Mouse (Mus musculus): ENCODE measurements around the gene Vstm4. TPM values are rescaled to one million over a fixed set of nuclear protein-coding genes. Genes with fewer than 3 reads are reported as not detected.

The Vstm4 gene
- polyA plus RNA-seq, 1 experiment from 2014 or later = 43.6 TPM

GRCm38 (mm10) chr14:32824267-32825150 lies 32.0 kb upstream of the Vstm4 start:
- H3K27ac ChIP-seq (ENCODE audit: low read length) = peak overlapping the region; percentile 61; the same call in 1 of the 2 replicates
- 35% methylated on average over 14 of the region's 14 CpGs for WGBS
- H3K9ac ChIP-seq (replicated peaks; ENCODE audit: low read depth, low read length) = no peak overlapping the region
- H3K9me3 ChIP-seq (ENCODE audit: control insufficient read depth, low read depth, low read length) = no peaks in the 10 kb centered on the region
- ATAC-seq (ENCODE audit: insufficient number of reproducible peaks, insufficient read depth, low FRiP score, low read depth) = no peak
- no peaks in the 10 kb centered on the region for H3K36me3 ChIP-seq (ENCODE audit: control insufficient read depth, insufficient read depth, low read length)
- H3K4me3 ChIP-seq (ENCODE audit: low read depth, low read length) = no peak overlapping the region
- no peak overlapping the region for H3K4me2 ChIP-seq (replicated peaks; ENCODE audit: low read depth, low read length)
- peaks cover 42% of the 10 kb centered on the region for H3K4me1 ChIP-seq (ENCODE audit: control insufficient read depth, insufficient read depth, low read length)
- H3K27me3 ChIP-seq (ENCODE audit: control insufficient read depth, insufficient read depth, low read length) = no peaks in the 10 kb centered on the region

- H3K36me3 ChIP-seq (ENCODE audit: control insufficient read depth, insufficient read depth, low read length) = no peaks in the 10 kb centered on the region
- ATAC-seq (ENCODE audit: insufficient number of reproducible peaks, insufficient read depth, low FRiP score, low read depth) = peak; percentile 79; the same call in 1 of the 2 replicates
- peak overlapping the region; percentile 66; the same call in 1 of the 2 replicates for H3K27ac ChIP-seq (ENCODE audit: low read length)
- 0 out of 2 replicates have a peak overlapping the region, but pooled peaks have one; percentile 10 for H3K4me2 ChIP-seq (replicated peaks; ENCODE audit: low read depth, low read length)
- WGBS = 7% methylated on average over 11 of the region's 11 CpGs
- H3K9ac ChIP-seq (replicated peaks; ENCODE audit: low read depth, low read length) = no peak overlapping the region
- H3K4me3 ChIP-seq (ENCODE audit: low read depth, low read length) = no peak overlapping the region
- H3K4me1 ChIP-seq (ENCODE audit: control insufficient read depth, insufficient read depth, low read length) = peaks cover 40% of the 10 kb centered on the region
- peaks cover 3% of the 10 kb centered on the region; the same call in 1 of the 2 replicates for H3K9me3 ChIP-seq (ENCODE audit: control insufficient read depth, low read depth, low read length)
- H3K27me3 ChIP-seq (ENCODE audit: control insufficient read depth, insufficient read depth, low read length) = no peaks in the 10 kb centered on the region
These were observed 31.0 kb upstream of the Vstm4 start for GRCm38 (mm10) chr14:32825426-32826032.

GRCm38 (mm10) chr14:32827165-32827564 lies 29.4 kb upstream of the Vstm4 start:
- H3K4me3 ChIP-seq (ENCODE audit: low read depth, low read length) = no peak overlapping the region
- no peaks in the 10 kb centered on the region for H3K27me3 ChIP-seq (ENCODE audit: control insufficient read depth, insufficient read depth, low read length)
- WGBS = 35% methylated on average over 4 of the region's 4 CpGs
- H3K4me2 ChIP-seq (replicated peaks; ENCODE audit: low read depth, low read length) = no peak overlapping the region
- no peaks in the 10 kb centered on the region for H3K36me3 ChIP-seq (ENCODE audit: control insufficient read depth, insufficient read depth, low read length)
- ATAC-seq (ENCODE audit: insufficient number of reproducible peaks, insufficient read depth, low FRiP score, low read depth) = no peak
- peak overlapping the region; percentile 62; the same call in 1 of the 2 replicates for H3K27ac ChIP-seq (ENCODE audit: low read length)
- peaks cover 3% of the 10 kb centered on the region; the same call in 1 of the 2 replicates for H3K9me3 ChIP-seq (ENCODE audit: control insufficient read depth, low read depth, low read length)
- H3K9ac ChIP-seq (replicated peaks; ENCODE audit: low read depth, low read length) = no peak overlapping the region
- peaks cover 40% of the 10 kb centered on the region for H3K4me1 ChIP-seq (ENCODE audit: control insufficient read depth, insufficient read depth, low read length)

- Histone ChIP-seq H3K9me3 (ENCODE audit: control insufficient read depth, low read depth, low read length) (peaks cover 3% of the 10 kb centered on the region; the same call in 1 of the 2 replicates), H3K27me3 (ENCODE audit: control insufficient read depth, insufficient read depth, low read length) (no peaks in the 10 kb centered on the region), H3K4me2 (replicated peaks; ENCODE audit: low read depth, low read length) (no peak overlapping the region), H3K9ac (replicated peaks; ENCODE audit: low read depth, low read length) (no peak overlapping the region), H3K27ac (ENCODE audit: low read length) (peak overlapping the region; percentile 62; the same call in 1 of the 2 replicates), H3K36me3 (ENCODE audit: control insufficient read depth, insufficient read depth, low read length) (no peaks in the 10 kb centered on the region), H3K4me3 (ENCODE audit: low read depth, low read length) (no peak overlapping the region), H3K4me1 (ENCODE audit: control insufficient read depth, insufficient read depth, low read length) (peaks cover 40% of the 10 kb centered on the region)
- ATAC-seq (ENCODE audit: insufficient number of reproducible peaks, insufficient read depth, low FRiP score, low read depth) = no peak
- WGBS = 42% methylated on average over 6 of the region's 6 CpGs
These were observed 28.4 kb upstream of the Vstm4 start for GRCm38 (mm10) chr14:32827994-32828650.

GRCm38 (mm10) chr14:32833847-32834246 lies 22.7 kb upstream of the Vstm4 start, which contains the start of gene Fam170b:
TSS of gene Fam170b (plus strand) at chr14:32833962.
- WGBS = 70% methylated on average over 8 of the region's 8 CpGs
- Histone ChIP-seq H3K4me1 (ENCODE audit: control insufficient read depth, insufficient read depth, low read length) (peaks cover under 1% of the 10 kb centered on the region; the same call in 1 of the 2 replicates), H3K27me3 (ENCODE audit: control insufficient read depth, insufficient read depth, low read length) (no peaks in the 10 kb centered on the region), H3K9ac (replicated peaks; ENCODE audit: low read depth, low read length) (no peak within 1 kb of the TSS), H3K4me2 (replicated peaks; ENCODE audit: low read depth, low read length) (no peak within 1 kb of the TSS), H3K9me3 (ENCODE audit: control insufficient read depth, low read depth, low read length) (peaks cover 3% of the 10 kb centered on the region; the same call in 1 of the 2 replicates), H3K4me3 (ENCODE audit: low read depth, low read length) (no peak within 1 kb of the TSS), H3K27ac (ENCODE audit: low read length) (no peak within 1 kb of the TSS), H3K36me3 (ENCODE audit: control insufficient read depth, insufficient read depth, low read length) (no peaks in the 10 kb centered on the region)
- no peak for ATAC-seq (ENCODE audit: insufficient number of reproducible peaks, insufficient read depth, low FRiP score, low read depth)

GRCm38 (mm10) chr14:32835181-32835580 lies 21.4 kb upstream of the Vstm4 start:
- Histone ChIP-seq H3K4me2 (replicated peaks; ENCODE audit: low read depth, low read length) (no peak overlapping the region), H3K4me3 (ENCODE audit: low read depth, low read length) (no peak overlapping the region), H3K9ac (replicated peaks; ENCODE audit: low read depth, low read length) (no peak overlapping the region), H3K4me1 (ENCODE audit: control insufficient read depth, insufficient read depth, low read length) (no peaks in the 10 kb centered on the region), H3K9me3 (ENCODE audit: control insufficient read depth, low read depth, low read length) (peaks cover 3% of the 10 kb centered on the region; the same call in 1 of the 2 replicates), H3K36me3 (ENCODE audit: control insufficient read depth, insufficient read depth, low read length) (no peaks in the 10 kb centered on the region), H3K27me3 (ENCODE audit: control insufficient read depth, insufficient read depth, low read length) (no peaks in the 10 kb centered on the region), H3K27ac (ENCODE audit: low read length) (no peak overlapping the region)
- WGBS = 83% methylated on average over 14 of the region's 14 CpGs
- no peak for ATAC-seq (ENCODE audit: insufficient number of reproducible peaks, insufficient read depth, low FRiP score, low read depth)

- Histone ChIP-seq H3K4me3 (ENCODE audit: low read depth, low read length) (no peak overlapping the region), H3K9me3 (ENCODE audit: control insufficient read depth, low read depth, low read length) (no peaks in the 10 kb centered on the region), H3K4me1 (ENCODE audit: control insufficient read depth, insufficient read depth, low read length) (no peaks in the 10 kb centered on the region), H3K27ac (ENCODE audit: low read length) (no peak overlapping the region), H3K27me3 (ENCODE audit: control insufficient read depth, insufficient read depth, low read length) (no peaks in the 10 kb centered on the region), H3K36me3 (ENCODE audit: control insufficient read depth, insufficient read depth, low read length) (no peaks in the 10 kb centered on the region), H3K4me2 (replicated peaks; ENCODE audit: low read depth, low read length) (no peak overlapping the region), H3K9ac (replicated peaks; ENCODE audit: low read depth, low read length) (no peak overlapping the region)
- ATAC-seq (ENCODE audit: insufficient number of reproducible peaks, insufficient read depth, low FRiP score, low read depth) = no peak
- 89% methylated on average over 14 of the region's 14 CpGs for WGBS
These were observed 21.0 kb upstream of the Vstm4 start for GRCm38 (mm10) chr14:32835596-32835995.

- H3K4me2 ChIP-seq (replicated peaks; ENCODE audit: low read depth, low read length) = no peak overlapping the region
- 92% methylated on average over 11 of the region's 11 CpGs for WGBS
- no peaks in the 10 kb centered on the region for H3K9me3 ChIP-seq (ENCODE audit: control insufficient read depth, low read depth, low read length)
- H3K9ac ChIP-seq (replicated peaks; ENCODE audit: low read depth, low read length) = no peak overlapping the region
- ATAC-seq (ENCODE audit: insufficient number of reproducible peaks, insufficient read depth, low FRiP score, low read depth) = no peak
- H3K36me3 ChIP-seq (ENCODE audit: control insufficient read depth, insufficient read depth, low read length) = no peaks in the 10 kb centered on the region
- H3K27ac ChIP-seq (ENCODE audit: low read length) = no peak overlapping the region
- H3K4me3 ChIP-seq (ENCODE audit: low read depth, low read length) = no peak overlapping the region
- H3K4me1 ChIP-seq (ENCODE audit: control insufficient read depth, insufficient read depth, low read length) = no peaks in the 10 kb centered on the region
- H3K27me3 ChIP-seq (ENCODE audit: control insufficient read depth, insufficient read depth, low read length) = no peaks in the 10 kb centered on the region
These were observed 20.4 kb upstream of the Vstm4 start for GRCm38 (mm10) chr14:32836191-32836590.

All from stomach, embryonic 14.5 days (tissue).